Mouse (Mus musculus) small intestine, adult 2 months (tissue): ENCODE results near the gene Lrrc4b. TPM values are rescaled to one million over a fixed set of nuclear protein-coding genes. Genes with fewer than 3 reads are reported as not detected.
A peak's percentile ranks its signal among the peaks of the same experiment; 100 is the strongest.

Experiments
- H3K27ac ChIP-seq: fragments of 200-500 bp; 2 replicates; pipeline ENCODE4 v1.5.1; 2012; ENCODE audit warnings: low read depth, low read length, control low read depth, inconsistent platforms; ENCODE audit not compliant: insufficient read depth
- H3K27me3 ChIP-seq: fragments of 200-500 bp; 2 replicates; pipeline ENCODE4 v1.6.1; 2012; ENCODE audit warnings: mild to moderate bottlenecking, moderate library complexity, low read length, inconsistent platforms; ENCODE audit not compliant: control insufficient read depth, insufficient read depth
- H3K36me3 ChIP-seq: fragments of 200-500 bp; 2 replicates; pipeline ENCODE4 v1.6.1; 2012; ENCODE audit warnings: mild to moderate bottlenecking, low read length, control low read depth, inconsistent platforms; ENCODE audit not compliant: control insufficient read depth, insufficient read depth
- H3K4me1 ChIP-seq: fragments of 200-500 bp; 2 replicates; pipeline ENCODE4 v1.6.1; 2012; ENCODE audit warnings: low read length, inconsistent platforms, mixed read lengths; ENCODE audit not compliant: control insufficient read depth, insufficient read depth, insufficient read length
- H3K4me3 ChIP-seq: fragments of 200-500 bp; 2 replicates; pipeline ENCODE4 v1.5.1; 2012; ENCODE audit warnings: low read depth, mild to moderate bottlenecking, control low read depth, inconsistent platforms, low read length, moderate library complexity
- CTCF ChIP-seq: fragments of 200-500 bp; IDR thresholded peaks from 2 replicates; pipeline ENCODE4 v1.5.1; 2012; ENCODE audit warnings: low read depth, mild to moderate bottlenecking, control low read depth, inconsistent platforms, low read length, moderate library complexity, mixed read lengths; ENCODE audit not compliant: insufficient replicate concordance, insufficient read length; ENCODE audit errors: extremely low read depth
- POLR2A ChIP-seq: fragments of 200-500 bp; IDR thresholded peaks from 2 replicates; pipeline ENCODE4 v1.6.1; 2012; ENCODE audit warnings: low read depth, mild to moderate bottlenecking, control low read depth, inconsistent platforms, low read length, moderate library complexity
- WGBS: fragments of 180-500 bp; shearing (Covaris S2); methylation state at CpG from one replicate; pipeline ENCODE4 v1.1.7; 2018; 5-methylcytosine and 5-hydroxymethylcytosine counted together
- polyA plus RNA-seq: library from polyadenylated mRNA; depleted of rRNA; stranded (reverse); fragments of >200 nt; gene quantifications from 2 replicates; pipeline ENCODE4 v1.2.3, GENCODE M21; 2012; rRNA removed

The Lrrc4b gene
- 1.1 TPM in 2 replicates for polyA plus RNA-seq

DNA sequence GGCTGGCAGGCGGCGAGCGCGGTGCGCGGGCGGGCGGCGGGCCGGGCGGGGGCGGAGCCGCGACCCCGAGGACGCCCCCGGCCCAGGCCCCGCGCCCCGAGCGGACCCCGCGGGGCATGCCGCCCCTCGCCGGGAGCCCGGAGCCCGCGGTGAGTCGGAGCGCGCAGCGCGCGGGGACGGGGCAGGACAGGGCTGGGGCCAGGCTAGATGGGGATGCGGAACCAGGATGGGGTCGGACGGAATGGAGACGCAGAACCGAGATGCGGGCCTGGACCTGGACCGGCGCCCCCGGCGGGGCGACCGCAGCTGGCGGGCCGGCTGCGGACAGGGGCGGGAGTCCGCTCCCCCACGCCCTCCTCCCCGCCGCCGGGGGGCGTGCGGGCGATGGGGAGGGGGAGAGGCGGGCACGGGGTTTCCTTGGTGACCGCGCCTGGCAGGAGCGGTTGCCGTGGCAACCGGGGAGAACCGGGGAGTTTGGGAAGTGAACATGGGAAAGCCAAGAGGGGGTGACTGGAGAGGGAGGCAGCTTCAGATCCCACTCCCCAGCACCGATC lies at the start of gene Lrrc4b:
Gene Lrrc4b (plus strand): TSS at position 51 of the 554 bp plus-strand sequence.
- Histone ChIP-seq H3K36me3 (no peaks in the 10 kb centered on the region), H3K27me3 (peaks cover 34% of the 10 kb centered on the region), H3K4me1 (no peaks in the 10 kb centered on the region), H3K27ac (no peak within 1 kb of the TSS), H3K4me3 (0 out of 2 replicates have a peak within 1 kb of the TSS, but pooled peaks have one; percentile 3)
- 2% methylated on average over 51 of the region's 69 CpGs for WGBS
- TF ChIP-seq CTCF, result no peak
- TF ChIP-seq POLR2A, result no peak

DNA sequence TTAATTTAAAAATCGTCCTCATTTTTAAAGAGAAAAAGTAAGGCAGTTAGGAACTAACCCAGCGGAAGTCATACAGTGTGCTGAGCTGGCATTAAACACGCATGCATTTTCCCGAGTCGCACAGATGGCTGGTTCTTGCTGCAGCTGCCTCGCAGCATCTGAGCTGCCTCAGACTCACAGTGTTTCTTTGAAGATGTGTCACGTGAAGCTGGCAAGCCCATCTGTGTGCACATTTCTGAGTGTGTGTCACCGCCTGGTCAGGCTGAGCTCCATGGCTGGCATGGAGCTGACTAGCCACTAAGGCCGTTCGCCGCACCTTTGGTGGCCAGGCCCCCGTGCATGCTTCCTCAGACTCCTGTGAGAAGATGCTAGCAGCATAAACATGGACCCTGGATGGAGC lies 46.3 kb upstream of the Lrrc4b start:
- H3K4me3 ChIP-seq, result no peak overlapping the region
- TF ChIP-seq CTCF (no peak), POLR2A (no peak)
- no peak overlapping the region for H3K27ac ChIP-seq
- H3K4me1 ChIP-seq, result peaks cover 6% of the 10 kb centered on the region
- 71% methylated on average over 12 of the region's 12 CpGs for WGBS
- no peaks in the 10 kb centered on the region for H3K36me3 ChIP-seq
- H3K27me3 ChIP-seq, result peaks cover 6% of the 10 kb centered on the region

DNA sequence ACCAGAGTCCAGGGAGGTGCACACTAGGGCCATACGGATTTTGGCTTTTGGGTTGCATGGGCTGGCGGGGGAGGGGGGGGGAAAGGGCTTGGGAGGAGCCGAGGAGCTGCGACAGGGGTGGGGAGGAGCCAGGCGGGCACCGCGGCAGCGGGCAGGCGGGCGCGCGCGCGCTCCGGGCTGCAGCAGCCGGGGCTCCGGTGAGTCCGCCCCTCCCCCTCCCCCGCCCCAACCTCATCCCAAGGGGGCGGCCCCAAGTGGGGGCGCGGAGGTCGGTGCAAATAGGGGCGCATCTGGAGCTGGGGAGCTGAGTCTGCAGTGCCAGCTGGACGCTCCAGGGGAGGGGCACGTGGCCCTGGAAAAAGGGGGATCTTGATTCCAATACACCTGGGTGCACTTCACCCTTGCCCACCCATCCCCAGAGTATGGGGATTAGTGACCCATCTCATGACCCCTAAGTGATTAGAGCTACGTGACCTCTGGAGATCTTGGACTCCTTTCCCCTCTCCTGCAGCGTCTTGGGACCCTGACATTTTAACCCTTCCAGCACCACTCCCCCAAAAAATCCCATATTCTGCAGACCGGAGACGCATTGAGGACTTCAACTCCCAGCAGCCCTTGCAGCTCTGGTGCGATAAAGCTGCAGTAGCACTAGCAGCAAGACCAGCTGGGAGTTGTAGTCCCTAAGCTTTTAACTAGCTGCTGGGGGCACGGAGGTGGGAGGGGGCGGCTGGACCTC lies 44.7 kb upstream of the Lrrc4b start, which contains the start of gene Syt3:
Gene Syt3 (plus strand): TSS at position 123 of the 736 bp plus-strand sequence.
- WGBS, result under 1% methylated on average over 23 of the region's 33 CpGs
- Histone ChIP-seq H3K4me1 (peaks cover 6% of the 10 kb centered on the region), H3K27me3 (peaks cover 6% of the 10 kb centered on the region), H3K4me3 (peak within 1 kb of the TSS; percentile 52), H3K27ac (no peak within 1 kb of the TSS), H3K36me3 (no peaks in the 10 kb centered on the region)
- TF ChIP-seq POLR2A (no peak), CTCF (no peak)

DNA sequence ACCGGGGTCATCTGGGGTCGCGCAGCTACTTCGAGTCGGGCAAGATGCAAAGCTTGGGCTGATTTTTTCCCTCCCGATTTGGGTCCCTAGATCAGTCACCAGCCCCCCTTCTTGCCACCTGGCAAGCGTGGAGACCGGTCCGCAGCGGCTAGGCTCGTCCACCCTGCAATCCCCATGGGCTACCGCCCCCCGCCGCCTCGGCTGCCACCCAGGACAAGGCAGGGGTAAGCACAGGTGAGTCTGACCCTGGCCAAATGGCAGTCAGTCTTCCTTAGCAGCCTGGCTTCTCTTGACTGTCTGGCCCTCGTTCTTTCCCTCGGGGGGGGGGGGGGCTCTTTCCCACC lies 44.1 kb upstream of the Lrrc4b start:
- H3K27ac ChIP-seq, result no peak overlapping the region
- peak overlapping the region; percentile 52 for H3K4me3 ChIP-seq
- peaks cover 6% of the 10 kb centered on the region for H3K4me1 ChIP-seq
- under 1% methylated on average over 17 of the region's 17 CpGs for WGBS
- TF ChIP-seq CTCF, result no peak
- TF ChIP-seq POLR2A, result no peak
- H3K36me3 ChIP-seq, result no peaks in the 10 kb centered on the region
- H3K27me3 ChIP-seq, result peaks cover 6% of the 10 kb centered on the region

DNA sequence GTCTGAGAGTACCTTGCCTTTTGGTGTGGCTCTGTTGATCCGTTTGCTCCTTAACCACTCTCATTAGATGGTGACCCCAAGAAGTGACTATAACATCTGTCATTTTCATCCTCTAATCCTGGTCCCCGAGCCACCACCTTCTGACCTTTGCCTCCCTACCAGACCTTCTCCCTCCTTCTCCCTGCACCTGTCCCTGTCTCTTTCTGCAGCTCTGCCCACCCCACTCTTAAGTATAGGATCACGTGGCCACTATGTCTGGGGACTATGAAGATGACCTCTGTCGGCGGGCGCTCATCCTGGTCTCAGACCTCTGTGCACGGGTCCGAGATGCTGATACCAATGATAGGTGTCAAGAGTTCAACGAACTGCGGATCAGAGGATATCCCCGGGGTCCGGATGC lies 43.1 kb upstream of the Lrrc4b start, which contains the start of gene 1700008O03Rik:
Gene 1700008O03Rik (minus strand): TSS at position 101 of the 400 bp plus-strand sequence.
- H3K36me3 ChIP-seq, result no peaks in the 10 kb centered on the region
- WGBS, result 76% methylated on average over 12 of the region's 12 CpGs

DNA sequence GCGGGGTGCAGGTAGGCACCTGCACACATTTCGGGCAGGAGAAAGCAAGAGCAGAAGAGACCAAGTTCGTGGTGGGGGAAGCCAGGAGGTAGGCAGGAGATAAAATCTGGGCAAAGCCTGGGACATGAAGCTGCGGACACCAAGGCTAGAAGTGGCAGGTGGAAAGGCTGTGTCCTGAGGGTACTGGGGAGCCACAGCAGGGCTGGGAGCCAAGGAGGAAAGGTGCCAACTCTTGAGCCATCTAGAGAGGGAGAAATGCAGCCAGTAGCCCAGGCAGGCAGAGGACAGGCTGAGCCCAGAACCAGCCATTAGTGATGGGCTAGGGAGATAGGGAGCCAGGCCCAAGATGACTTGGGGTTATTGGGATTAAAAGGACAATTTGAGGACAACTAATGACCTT lies 37.0 kb upstream of the Lrrc4b start:
- H3K27me3 ChIP-seq, result no peaks in the 10 kb centered on the region
- TF ChIP-seq CTCF (no peak), POLR2A (no peak)
- 88% methylated on average over 4 of the region's 4 CpGs for WGBS
- no peaks in the 10 kb centered on the region for H3K36me3 ChIP-seq
- H3K27ac ChIP-seq, result no peak overlapping the region
- H3K4me1 ChIP-seq, result no peaks in the 10 kb centered on the region
- no peak overlapping the region for H3K4me3 ChIP-seq

More for the DNA sequence above, 43.1 kb upstream of the Lrrc4b start, which contains the start of gene 1700008O03Rik:
- peaks cover 6% of the 10 kb centered on the region for H3K4me1 ChIP-seq
- peaks cover 6% of the 10 kb centered on the region for H3K27me3 ChIP-seq
- TF ChIP-seq POLR2A, result no peak
- no peak for TF ChIP-seq CTCF
- H3K4me3 ChIP-seq, result peak within 1 kb of the TSS; percentile 52
- no peak within 1 kb of the TSS for H3K27ac ChIP-seq

DNA sequence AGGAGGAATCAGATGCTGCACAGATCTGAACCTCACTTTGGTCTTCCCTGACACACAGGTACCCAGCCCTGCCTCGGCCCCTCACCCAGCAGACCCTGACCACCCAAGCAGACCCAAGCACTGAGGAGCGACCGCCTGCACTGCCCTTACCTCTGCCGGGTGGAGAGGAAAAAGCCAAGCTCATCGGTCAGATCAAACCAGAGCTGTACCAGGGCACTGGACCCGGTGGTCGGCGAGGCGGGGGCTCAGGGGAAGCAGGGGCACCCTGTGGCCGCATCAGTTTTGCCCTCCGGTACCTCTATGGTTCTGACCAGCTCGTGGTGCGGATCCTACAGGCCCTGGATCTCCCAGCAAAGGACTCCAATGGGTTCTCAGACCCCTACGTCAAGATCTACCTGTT lies 36.5 kb upstream of the Lrrc4b start:
- 83% methylated on average over 14 of the region's 14 CpGs for WGBS
- no peaks in the 10 kb centered on the region for H3K27me3 ChIP-seq
- no peaks in the 10 kb centered on the region for H3K4me1 ChIP-seq
- H3K27ac ChIP-seq, result no peak overlapping the region
- no peaks in the 10 kb centered on the region for H3K36me3 ChIP-seq
- H3K4me3 ChIP-seq, result no peak overlapping the region
- TF ChIP-seq POLR2A (no peak), CTCF (no peak)
